Mouse (Mus musculus) layer of hippocampus, postnatal 10 days (tissue): ENCODE data around the gene Tedc1. TPM values are rescaled to one million over a fixed set of nuclear protein-coding genes. Genes with fewer than 3 reads are reported as not detected.
"Not testable (repeated sequence)": the region's sequence is repeated elsewhere in the genome, so short reads cannot be mapped to it uniquely, and the experiment has no call there.

Source experiments
- DNase-seq, 2 experiments: peaks; one replicate each; pipeline ENCODE4 v3.0.0; 2021; ENCODE audit warnings: low spot score in 2 of 2
- total RNA-seq, 2 experiments: library from RNA; stranded (reverse); gene quantifications; 2 replicates each; pipeline ENCODE4 v1.2.3; 2021

Gene Tedc1
- total RNA-seq, 2 experiments from 2014 or later, result 3.0 to 3.3 TPM

DNA sequence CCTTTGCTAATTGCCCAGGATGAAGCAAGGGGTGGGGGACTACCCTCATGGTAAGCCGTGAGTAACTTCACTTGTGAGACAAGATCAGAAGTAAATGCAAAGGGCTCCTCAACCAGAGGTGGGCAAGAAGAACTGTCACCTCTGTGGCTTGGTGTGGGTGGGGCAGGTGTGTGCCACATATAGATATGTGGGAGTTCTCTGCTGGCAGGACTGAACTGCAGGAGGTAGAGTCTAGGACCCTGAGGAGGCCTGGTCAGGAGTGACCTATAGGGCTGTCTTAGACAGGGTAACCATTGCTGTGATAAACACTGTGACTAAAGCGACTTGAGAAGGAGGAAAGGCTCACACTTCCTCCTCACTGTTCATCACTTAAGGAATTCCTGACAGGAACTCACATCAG is 37.2 kb downstream of the Tedc1 start:
- no peak for DNase-seq

DNA sequence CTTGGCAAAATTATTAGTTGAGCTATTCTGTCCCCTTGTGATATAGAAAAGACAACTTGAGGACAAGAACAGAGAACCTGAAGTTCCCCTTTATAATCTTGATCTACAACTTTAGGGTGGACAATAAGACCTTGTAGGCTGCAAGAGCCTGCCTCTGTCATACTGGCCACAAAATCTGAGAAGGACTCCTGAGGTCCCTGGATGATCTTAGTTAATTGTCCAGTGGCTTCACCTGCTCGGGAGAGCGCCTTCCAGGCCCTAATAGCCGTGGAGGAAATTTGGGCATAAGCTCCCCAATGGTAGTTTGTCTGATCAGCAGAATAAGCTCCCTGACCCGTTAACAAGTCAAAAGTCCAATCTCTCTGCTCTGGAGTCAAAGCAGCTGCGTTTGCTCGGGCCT is 42.9 kb downstream of the Tedc1 start:
- not testable (repeated sequence) for DNase-seq

DNA sequence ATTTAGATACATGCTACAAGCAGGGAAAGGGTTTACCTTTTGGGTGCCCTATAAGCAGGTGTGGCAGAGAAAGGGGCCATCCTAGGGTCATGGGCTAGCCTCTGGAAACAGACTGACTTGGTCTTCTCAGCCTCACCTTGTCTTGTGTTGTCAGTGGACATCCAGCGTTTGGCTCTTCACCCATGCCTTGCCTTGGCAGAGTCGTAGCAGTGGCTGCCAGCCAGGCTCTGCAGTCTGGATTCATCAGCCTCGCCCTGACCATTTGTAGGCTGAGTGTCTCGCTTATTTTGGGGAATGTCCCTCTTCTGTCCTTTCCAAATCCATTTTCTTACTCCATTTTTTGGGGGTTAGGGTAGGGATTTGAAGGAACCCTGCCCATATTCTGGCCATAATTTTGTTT is 45.1 kb downstream of the Tedc1 start:
- no peak for DNase-seq

DNA sequence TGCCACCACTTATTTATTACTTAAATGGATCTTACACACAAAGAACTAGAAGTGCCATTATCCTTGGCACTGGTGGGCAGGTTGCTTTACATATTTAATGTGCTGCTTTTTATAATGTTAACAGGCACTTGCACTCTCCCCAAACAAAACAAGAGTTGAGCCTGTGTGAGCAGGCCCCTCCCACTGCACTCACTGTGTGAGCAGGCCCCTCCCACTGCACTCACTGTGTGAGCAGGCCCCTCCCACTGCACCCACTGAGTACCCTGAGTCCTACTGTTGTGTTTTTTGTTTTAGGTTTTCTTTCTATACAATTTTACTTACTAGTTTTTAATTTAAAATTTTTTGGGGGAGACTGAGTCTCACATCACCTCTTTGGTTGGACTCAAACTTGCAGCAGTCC is 45.8 kb downstream of the Tedc1 start:
- DNase-seq, result no peak

DNA sequence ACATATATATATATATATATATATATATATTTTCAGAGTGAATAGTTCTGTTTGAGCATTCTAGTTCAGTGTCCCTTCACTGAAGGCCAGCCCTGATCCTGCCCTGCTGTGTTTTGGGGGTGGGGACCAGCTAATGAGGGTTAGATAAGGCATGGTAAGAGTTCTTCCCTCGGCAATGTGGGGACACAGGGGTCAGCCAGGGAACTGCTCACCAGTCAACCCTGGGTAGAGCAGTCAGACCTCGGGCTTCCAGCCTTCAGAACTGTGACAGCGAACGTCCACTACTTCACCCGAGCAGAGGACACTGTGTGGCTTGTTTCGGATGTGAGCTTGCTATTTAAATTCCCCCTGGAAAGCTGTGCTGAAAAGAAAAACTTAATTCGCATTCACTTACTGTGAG is 47.3 kb downstream of the Tedc1 start:
- DNase-seq, result no peak

DNA sequence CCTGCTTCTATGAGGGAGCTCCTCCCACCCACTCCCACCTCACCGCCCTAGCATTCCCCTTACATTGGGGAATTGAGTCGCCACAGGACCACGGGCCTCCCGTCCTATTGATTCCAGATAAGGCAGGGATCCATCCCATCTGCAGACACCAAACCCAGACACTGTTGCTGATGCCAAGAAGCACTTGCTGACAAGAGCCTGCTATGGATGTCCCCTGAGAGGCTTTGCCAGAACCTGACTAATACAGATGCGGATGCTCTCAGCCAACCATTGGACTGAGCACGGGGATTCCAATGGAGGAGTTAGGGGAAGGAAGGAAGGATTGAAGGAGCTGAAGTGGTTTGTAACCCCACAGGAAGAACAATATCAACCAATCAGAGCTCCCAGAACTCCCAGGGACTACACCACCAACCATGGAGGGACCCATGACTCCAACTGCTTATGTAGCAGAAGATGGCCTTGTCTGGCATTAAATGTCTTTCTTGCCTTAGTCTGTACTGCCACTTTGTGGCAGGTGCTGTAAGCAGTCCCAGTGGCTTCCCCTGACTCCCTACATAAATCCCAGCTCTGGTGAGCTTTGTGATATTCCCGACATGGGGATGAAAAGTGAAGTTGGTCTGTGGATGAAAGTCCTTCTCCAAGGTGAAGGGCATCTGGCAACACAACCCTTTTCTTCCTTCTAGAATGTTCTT is 49.2 kb downstream of the Tedc1 start:
- no peak for DNase-seq

DNA sequence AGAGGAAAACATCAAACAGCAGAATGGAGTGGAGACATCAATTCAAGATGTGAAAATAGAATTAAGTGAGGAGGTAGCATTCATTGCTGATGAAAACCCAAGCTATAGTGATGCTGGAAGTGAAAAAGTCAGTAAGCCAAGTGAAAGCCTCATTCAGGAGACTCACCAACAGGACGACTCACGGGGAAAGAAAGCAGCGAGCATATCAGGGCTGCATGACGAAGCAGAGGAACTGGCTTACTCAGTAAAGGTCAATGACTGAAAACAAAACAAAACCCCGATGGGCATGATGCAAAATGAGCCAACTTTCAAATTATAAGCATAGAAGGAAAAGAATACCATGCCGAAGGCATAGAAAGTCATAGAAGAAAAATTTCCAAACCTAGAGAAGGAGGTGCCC is 51.5 kb downstream of the Tedc1 start:
- DNase-seq, result no peak

DNA sequence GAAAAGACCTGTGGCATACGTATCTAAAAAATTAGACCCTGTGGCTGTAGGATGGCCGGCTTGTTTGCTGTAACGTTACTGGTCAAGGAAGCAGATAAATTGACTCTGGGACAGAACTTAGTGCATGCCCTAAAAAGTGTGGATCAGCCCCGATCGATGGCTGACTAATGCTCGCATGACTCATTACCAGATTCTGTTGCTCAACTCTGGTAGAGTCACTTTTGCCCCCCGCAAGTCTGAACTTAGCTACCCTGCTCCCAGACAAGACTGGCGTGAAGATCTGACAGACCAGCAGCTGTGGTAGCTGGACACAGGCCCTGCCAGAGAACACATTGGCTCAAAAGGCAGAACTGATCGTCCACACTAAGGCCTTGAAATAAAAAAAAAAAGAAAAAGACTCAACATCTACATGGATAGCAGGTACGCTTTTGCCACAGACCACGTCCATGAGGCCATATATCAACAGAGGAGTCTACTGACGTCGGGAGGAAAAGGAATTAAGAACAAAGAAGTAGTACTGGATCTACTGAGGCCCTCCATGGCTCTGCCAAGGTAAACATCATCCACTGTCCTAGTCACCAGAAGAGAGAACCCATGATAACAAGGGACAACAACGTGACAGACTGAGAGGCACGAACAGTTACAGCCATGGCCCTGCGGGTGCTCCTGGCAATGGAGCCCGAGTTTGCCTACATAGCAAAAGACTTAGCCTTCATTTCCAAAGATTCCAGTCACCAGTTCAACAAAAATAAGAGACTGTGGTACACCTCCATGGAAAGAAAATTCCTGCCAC is 54.6 kb downstream of the Tedc1 start:
- DNase-seq, result no peak

DNA sequence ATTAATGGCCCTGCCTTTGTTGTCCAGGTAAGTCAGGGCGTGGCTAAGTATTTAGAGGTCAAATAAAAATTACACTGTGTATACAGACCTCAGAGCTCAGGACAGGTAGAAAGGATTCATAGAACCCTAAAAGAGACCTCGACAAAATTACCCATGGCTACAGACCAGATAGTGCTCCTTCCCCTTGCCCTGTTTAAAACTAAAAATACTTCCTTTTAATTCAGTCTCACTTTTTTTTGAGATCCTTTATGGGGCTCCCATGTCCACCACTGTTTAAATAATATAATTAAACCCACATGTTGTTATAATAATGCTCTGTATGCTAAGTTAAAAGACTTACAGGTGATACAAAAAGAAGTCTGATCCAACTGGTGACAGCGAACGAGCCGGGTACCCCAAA is 55.6 kb downstream of the Tedc1 start:
- DNase-seq, result no peak

DNA sequence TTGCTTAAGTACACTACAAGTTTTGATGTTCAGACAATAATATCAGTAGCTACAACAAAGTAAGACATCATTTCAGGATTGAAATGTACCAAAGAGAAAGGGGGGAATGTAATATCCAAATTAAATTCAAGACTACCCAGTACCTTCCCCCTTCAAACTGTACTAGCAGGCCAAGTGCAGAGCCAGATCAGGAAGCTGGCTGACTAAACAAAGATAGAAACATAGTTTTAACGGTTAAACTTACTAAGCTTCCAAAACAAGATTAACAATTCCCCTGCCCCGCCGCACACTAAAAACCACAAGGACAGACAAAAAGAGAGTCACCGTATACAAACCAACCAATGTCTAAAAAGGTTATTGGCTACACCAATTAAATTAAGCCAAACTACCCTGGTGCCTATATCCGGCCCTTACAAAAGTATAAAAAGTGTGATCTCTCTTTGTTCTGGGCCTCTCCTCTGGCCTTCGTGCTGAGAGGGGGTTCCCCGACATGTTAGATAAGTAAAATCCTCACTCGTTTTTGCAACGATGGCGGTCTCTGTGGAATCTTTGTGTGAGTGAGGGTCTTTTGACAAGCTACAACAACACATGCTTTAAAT is 56.2 kb downstream of the Tedc1 start:
- DNase-seq, result no peak

DNA sequence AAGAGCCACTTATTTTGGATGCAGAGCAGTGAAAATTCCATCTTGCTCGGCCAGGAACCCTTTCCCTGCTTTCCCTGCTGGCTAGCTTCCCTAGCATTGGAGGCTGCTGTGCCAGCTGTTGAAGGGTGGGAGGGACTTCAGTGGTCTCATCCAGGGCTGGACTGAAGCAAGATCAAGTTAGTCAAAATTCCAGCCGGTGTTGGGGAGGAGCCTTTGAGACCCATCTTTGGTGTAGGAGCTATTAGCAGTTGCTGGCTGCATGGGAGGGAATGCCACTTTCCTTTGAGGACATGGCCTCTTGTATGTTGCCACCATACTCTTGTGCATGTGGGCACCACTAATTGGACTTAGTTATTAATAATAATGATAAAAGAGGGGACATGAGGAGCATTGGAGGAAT is 57.0 kb downstream of the Tedc1 start:
- DNase-seq, result no peak

DNA sequence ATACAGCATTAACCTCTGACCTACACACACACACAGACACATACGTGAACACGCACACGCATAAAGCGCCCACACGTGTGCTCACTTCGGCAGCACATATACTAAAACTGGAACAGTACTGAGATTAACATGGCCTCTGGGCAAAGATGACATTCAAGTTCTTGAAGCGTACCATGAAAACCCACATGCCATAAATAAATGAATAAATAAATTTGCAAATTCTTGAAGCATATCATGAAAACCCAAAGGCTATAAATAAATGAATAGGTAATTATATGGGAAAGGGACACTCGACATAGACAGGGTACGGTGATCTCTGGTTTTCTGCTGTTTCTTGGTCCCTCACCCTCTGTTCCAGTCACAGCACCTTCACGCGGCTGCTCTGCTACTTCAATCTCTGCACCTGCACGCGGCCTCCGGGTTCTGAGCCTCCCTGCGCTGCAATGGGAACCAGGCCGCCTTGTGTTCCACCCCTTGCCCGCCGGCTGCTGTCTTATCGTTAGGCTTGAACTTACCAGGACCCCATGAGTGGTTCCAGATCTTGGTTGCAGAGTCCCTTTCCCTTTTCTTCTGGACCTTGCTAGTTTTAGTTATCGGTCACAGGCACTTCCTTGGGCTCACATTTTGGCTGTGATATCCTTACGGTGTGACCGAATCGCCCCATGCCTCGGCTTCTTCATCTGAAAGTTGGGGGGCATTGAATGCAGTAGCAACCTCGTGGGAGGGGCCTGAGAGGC is 58.0 kb downstream of the Tedc1 start:
- DNase-seq, result no peak

DNA sequence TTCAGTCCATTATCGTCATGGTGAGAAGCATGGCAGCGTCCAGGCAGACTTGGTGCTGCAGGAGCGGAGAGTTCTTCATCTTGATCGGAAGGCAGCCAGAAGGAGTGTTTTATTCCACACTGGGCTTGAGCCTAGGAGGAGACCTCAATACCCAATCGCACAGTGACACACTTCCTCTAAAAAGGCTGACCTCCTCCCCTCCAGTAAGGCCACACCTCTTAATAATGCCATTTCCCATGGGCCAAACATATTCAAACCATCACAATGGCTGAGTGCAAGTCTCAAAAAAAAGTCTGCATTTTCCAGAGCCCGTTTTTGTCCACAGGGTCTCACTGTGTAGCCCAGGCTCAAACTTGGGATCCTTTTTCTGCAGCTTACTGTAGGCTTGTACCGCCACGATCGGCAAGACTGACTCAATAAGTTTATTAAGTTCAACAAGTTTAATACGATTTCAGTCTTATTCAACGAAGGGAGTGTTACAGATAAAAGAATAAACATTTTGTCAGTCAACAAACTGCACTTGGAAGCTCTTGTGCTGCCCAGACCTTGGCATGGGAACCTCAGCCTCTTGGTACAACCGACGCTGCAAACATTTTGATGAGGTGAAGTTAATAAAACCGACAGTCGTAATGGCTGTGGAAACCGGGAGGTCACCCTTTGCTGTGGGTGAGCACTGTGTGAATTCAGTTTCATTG is 58.9 kb downstream of the Tedc1 start:
- DNase-seq, result no peak

Other genes starting within 250 kb of the Tedc1 start
- gene Jag2, start 226.6 kb upstream of the Tedc1 start, total RNA-seq, result 10 to 100 TPM; 51.6 to 66.5 TPM
- 10 to 100 TPM; 11.6 to 13.8 TPM for gene Nudt14, start 214.3 kb upstream of the Tedc1 start, total RNA-seq
- gene Btbd6, start 179.9 kb upstream of the Tedc1 start, total RNA-seq, result 10 to 100 TPM; 52.1 to 57.5 TPM
- 10 to 100 TPM; 55.7 to 66.6 TPM for gene Brf1, start 155.7 kb upstream of the Tedc1 start, total RNA-seq
- gene Pacs2, start 141.9 kb upstream of the Tedc1 start, total RNA-seq, result 100 to 1,000 TPM; 129 to 132 TPM
- under 1 TPM; 0.45 to 0.64 TPM for gene Tex22, start 81.9 kb upstream of the Tedc1 start, total RNA-seq
- gene Mta1, start 58.1 kb upstream of the Tedc1 start, total RNA-seq, result 10 to 100 TPM; 87.3 to 89.5 TPM
- 100 to 1,000 TPM; 179 to 183 TPM for gene Crip2, start 16.2 kb upstream of the Tedc1 start, total RNA-seq
- gene Crip1, start 10.1 kb upstream of the Tedc1 start, total RNA-seq, result 10 to 100 TPM; 13.5 to 14.1 TPM
- 10 to 100 TPM; 30.5 to 33.9 TPM for gene Tmem121, start 29.5 kb downstream of the Tedc1 start, total RNA-seq